Mouse (Mus musculus) cerebellum, postnatal 10 days (tissue): ENCODE data around the gene Gm21866.
"Not testable (repeated sequence)": the region's sequence is repeated elsewhere in the genome, so short reads cannot be mapped to it uniquely, and the experiment has no call there.

ENCODE experiments used
- DNase-seq, 2 experiments: peaks; one replicate each; pipeline ENCODE4 v3.0.0; 2021; ENCODE audit warnings: mixed read lengths in 2 of 2

The Gm21866 gene

DNA sequence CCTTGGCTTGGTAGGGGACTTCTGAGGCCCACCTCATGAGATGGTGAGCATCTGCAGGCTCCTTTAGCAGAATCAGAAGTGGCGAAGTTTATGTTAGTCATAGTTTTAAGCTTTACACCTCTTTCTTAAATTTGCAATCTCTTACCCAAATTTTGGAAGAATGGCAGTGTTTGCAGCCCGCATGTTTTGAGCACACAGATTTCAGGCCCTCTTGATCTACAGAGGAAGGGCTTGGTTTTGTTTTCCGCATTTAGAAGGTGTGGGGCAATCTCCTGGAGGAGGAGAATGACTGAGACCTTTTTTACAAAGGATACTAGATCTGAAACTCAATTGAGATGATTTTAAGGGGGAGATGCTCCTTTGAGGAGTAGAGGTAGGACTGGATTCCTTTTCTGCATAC is at the start of gene Gm21866:
Gm21866 (minus strand) TSS at position 101 of the 400 bp plus-strand sequence.
- not testable (repeated sequence) for DNase-seq

DNA sequence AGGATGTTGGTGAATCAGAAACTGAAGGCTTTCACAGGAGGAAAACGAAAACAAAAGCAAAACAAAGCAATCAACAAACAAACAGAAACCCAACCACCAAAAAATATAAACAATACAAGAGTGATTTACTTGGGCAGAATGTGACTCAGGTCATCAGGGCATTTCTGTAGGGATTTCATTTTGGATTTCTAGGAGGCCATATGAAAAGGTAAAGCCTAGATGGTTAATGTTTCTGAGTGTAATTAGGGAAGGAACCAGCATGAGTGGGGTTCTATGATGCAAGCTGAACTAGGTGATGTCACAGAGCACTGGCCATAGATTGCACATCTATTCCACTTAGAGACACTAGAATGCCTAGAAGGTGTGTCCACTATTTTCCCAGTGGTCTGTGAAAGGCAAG is 28.3 kb upstream of the Gm21866 start, which contains the start of gene Gm20773:
Gm20773 (plus strand) TSS at position 301 of the 400 bp plus-strand sequence.
- DNase-seq = not testable (repeated sequence)
